Mouse (Mus musculus): ENCODE measurements around the gene Odc1. TPM values are rescaled to one million over a fixed set of nuclear protein-coding genes. Genes with fewer than 3 reads are reported as not detected.

Gene Odc1
- polyA plus RNA-seq, 1 experiment from 2014 or later: 264 TPM

DNA sequence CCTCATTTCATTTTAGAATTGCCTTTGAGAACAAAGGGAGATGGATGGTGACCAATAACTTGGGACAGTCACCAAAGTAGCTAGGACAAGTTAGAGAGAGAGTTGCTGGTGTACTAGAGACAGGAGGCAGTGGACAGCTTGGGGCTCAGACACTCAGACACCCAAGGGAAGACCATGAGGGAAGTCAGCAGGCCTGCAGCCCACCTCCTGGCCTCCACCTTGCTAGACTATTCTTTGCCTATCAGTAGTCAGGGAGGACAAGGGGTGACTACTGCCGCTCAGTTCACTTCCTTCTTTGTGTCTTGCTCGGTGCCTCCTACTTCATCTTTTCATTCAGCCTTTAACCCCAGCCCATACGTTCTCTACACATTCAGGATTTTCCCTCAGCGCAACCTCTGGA lies 50.1 kb downstream of the Odc1 start:
- 91% methylated on average over 4 of the region's 4 CpGs for WGBS
- Histone ChIP-seq H3K27ac (replicated peaks) (no peak overlapping the region), H3K4me1 (no peaks in the 10 kb centered on the region), H3K36me3 (no peaks in the 10 kb centered on the region), H3K9me3 (no peaks in the 10 kb centered on the region), H3K4me3 (no peak overlapping the region), H3K4me2 (replicated peaks) (no peak overlapping the region), H3K9ac (replicated peaks) (no peak overlapping the region), H3K27me3 (no peaks in the 10 kb centered on the region)
- no peak for ATAC-seq (ENCODE audit: low FRiP score, low read depth)

DNA sequence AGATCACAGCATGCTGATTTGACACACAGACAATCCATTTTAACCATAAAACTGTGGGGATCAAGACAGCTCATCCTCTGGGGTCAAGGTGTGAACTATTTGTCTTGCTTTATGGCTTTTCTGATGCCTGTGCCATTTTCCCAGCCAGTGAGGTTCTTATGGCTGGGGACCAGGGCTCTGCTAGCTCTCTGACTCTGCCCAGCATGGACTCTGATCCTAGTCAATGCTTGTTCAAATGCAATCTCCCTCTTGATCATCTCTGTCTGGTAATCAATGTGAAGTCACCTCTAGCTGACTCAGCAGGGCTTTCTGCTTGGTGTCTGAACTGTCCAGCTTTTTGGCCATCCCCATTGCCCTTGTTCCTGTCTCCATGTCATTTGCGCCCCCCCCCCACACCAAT lies 50.6 kb downstream of the Odc1 start:
- H3K27me3 ChIP-seq: no peaks in the 10 kb centered on the region
- ATAC-seq (ENCODE audit: low FRiP score, low read depth): no peak
- H3K4me1 ChIP-seq: no peaks in the 10 kb centered on the region
- H3K4me2 ChIP-seq (replicated peaks): no peak overlapping the region
- H3K36me3 ChIP-seq: no peaks in the 10 kb centered on the region
- no peak overlapping the region for H3K4me3 ChIP-seq
- WGBS: 100% methylated on average over 1 of the region's 1 CpGs
- H3K27ac ChIP-seq (replicated peaks): no peak overlapping the region
- H3K9ac ChIP-seq (replicated peaks): no peak overlapping the region
- H3K9me3 ChIP-seq: no peaks in the 10 kb centered on the region

Other genes starting within 250 kb of the Odc1 start
- 0.30 and 0.55 TPM in 2 replicates for gene Atp6v1c2, start 215.4 kb upstream of the Odc1 start, polyA plus RNA-seq (2016; fragmentation: Nextera tagmentation; extraction: Ambion mirVana)
- 30.5 and 30.6 TPM in 2 replicates for gene Nol10, start 196.3 kb upstream of the Odc1 start, polyA plus RNA-seq (2016; fragmentation: Nextera tagmentation; extraction: Ambion mirVana)
- gene Hpcal1, start 146.1 kb downstream of the Odc1 start, polyA plus RNA-seq (2016; fragmentation: Nextera tagmentation; extraction: Ambion mirVana): 33.9 and 35.6 TPM in 2 replicates